Mouse (Mus musculus): Measurements from ENCODE around the gene Nkapd1. TPM values are rescaled to one million over a fixed set of nuclear protein-coding genes. Genes with fewer than 3 reads are reported as not detected.
A peak's percentile ranks its signal among the peaks of the same experiment; 100 is the strongest.

Nkapd1 gene
- polyA plus RNA-seq, 1 experiment, result 3.6 TPM

GRCm38 (mm10) chr9:50586955-50587354 is 30.3 kb downstream of the Nkapd1 start:
- TF ChIP-seq USF1 (IDR thresholded peaks at IDR 0.05; ENCODE audit: low read depth) (no peak), CTCF (IDR thresholded peaks at IDR 0.05; ENCODE audit: control insufficient read depth, insufficient read depth, insufficient read length) (no peak), CEBPB (IDR thresholded peaks at IDR 0.05; ENCODE audit: low read depth) (no peak), MYOG (IDR thresholded peaks at IDR 0.05; ENCODE audit: control insufficient read depth, extremely low read depth, insufficient read length) (no peak)
- Histone ChIP-seq H3ac (ENCODE audit: control insufficient read depth, insufficient read length, low read depth) (no peak overlapping the region), H3K36me3 (ENCODE audit: control insufficient read depth, insufficient read depth) (no peaks in the 10 kb centered on the region), H3K27me3 (ENCODE audit: control insufficient read depth, insufficient read depth, insufficient read length) (no peaks in the 10 kb centered on the region), H3K79me2 (ENCODE audit: control insufficient read depth, insufficient read depth) (no peaks in the 10 kb centered on the region), H3K4me3 (ENCODE audit: insufficient read depth, poor library complexity, severe bottlenecking) (no peak overlapping the region), H3K79me3 (ENCODE audit: low read depth) (no peaks in the 10 kb centered on the region)

GRCm38 (mm10) chr9:50585145-50585818 is 32.0 kb downstream of the Nkapd1 start:
- H3K4me3 ChIP-seq (ENCODE audit: insufficient read depth, poor library complexity, severe bottlenecking), result no peak overlapping the region
- no peaks in the 10 kb centered on the region for H3K79me2 ChIP-seq (ENCODE audit: control insufficient read depth, insufficient read depth)
- H3ac ChIP-seq (ENCODE audit: control insufficient read depth, insufficient read length, low read depth), result no peak overlapping the region
- TF ChIP-seq MYOG (IDR thresholded peaks at IDR 0.05; ENCODE audit: control insufficient read depth, extremely low read depth, insufficient read length) (no peak), CTCF (IDR thresholded peaks at IDR 0.05; ENCODE audit: control insufficient read depth, insufficient read depth, insufficient read length) (no peak), MYOD1 (IDR thresholded peaks at IDR 0.05; ENCODE audit: control insufficient read depth, insufficient read length, low read depth) (no peak), FOSL1 (IDR thresholded peaks at IDR 0.05; ENCODE audit: insufficient read depth, low read length, poor library complexity, severe bottlenecking) (no peak), CEBPB (IDR thresholded peaks at IDR 0.05; ENCODE audit: low read depth) (no peak), USF1 (IDR thresholded peaks at IDR 0.05; ENCODE audit: low read depth) (no peak), MAX (IDR thresholded peaks at IDR 0.05) (no peak)
- H3K27me3 ChIP-seq (ENCODE audit: control insufficient read depth, insufficient read depth, insufficient read length), result no peaks in the 10 kb centered on the region
- H3K36me3 ChIP-seq (ENCODE audit: control insufficient read depth, insufficient read depth), result no peaks in the 10 kb centered on the region
- H3K79me3 ChIP-seq (ENCODE audit: low read depth), result no peaks in the 10 kb centered on the region

GRCm38 (mm10) chr9:50580370-50580769 is 36.9 kb downstream of the Nkapd1 start:
- H3K27me3 ChIP-seq (ENCODE audit: control insufficient read depth, insufficient read depth, insufficient read length), result no peaks in the 10 kb centered on the region

GRCm38 (mm10) chr9:50569599-50570525 is 47.4 kb downstream of the Nkapd1 start:
- TF ChIP-seq MAX (IDR thresholded peaks at IDR 0.05) (peak; percentile 30), CTCF (IDR thresholded peaks at IDR 0.05; ENCODE audit: control insufficient read depth, insufficient read depth, insufficient read length) (no peak)
- Histone ChIP-seq H3K4me3 (ENCODE audit: insufficient read depth, poor library complexity, severe bottlenecking) (no peak overlapping the region), H3K79me2 (ENCODE audit: control insufficient read depth, insufficient read depth) (no peaks in the 10 kb centered on the region), H3ac (ENCODE audit: control insufficient read depth, insufficient read length, low read depth) (no peak overlapping the region), H3K79me3 (ENCODE audit: low read depth) (no peaks in the 10 kb centered on the region), H3K36me3 (ENCODE audit: control insufficient read depth, insufficient read depth) (no peaks in the 10 kb centered on the region), H3K27me3 (ENCODE audit: control insufficient read depth, insufficient read depth, insufficient read length) (no peaks in the 10 kb centered on the region)

More at GRCm38 (mm10) chr9:50580370-50580769, 36.9 kb downstream of the Nkapd1 start:
- no peaks in the 10 kb centered on the region for H3K79me3 ChIP-seq (ENCODE audit: low read depth)
- no peak overlapping the region for H3K4me3 ChIP-seq (ENCODE audit: insufficient read depth, poor library complexity, severe bottlenecking)
- TF ChIP-seq MAX (IDR thresholded peaks at IDR 0.05), result no peak
- no peak for TF ChIP-seq CEBPB (IDR thresholded peaks at IDR 0.05; ENCODE audit: low read depth)
- no peak for TF ChIP-seq CTCF (IDR thresholded peaks at IDR 0.05; ENCODE audit: control insufficient read depth, insufficient read depth, insufficient read length)
- TF ChIP-seq MYOG (IDR thresholded peaks at IDR 0.05; ENCODE audit: control insufficient read depth, extremely low read depth, insufficient read length), result no peak
- no peak for TF ChIP-seq FOSL1 (IDR thresholded peaks at IDR 0.05; ENCODE audit: insufficient read depth, low read length, poor library complexity, severe bottlenecking)
- no peak for TF ChIP-seq MYOD1 (IDR thresholded peaks at IDR 0.05; ENCODE audit: control insufficient read depth, insufficient read length, low read depth)
- no peak for TF ChIP-seq USF1 (IDR thresholded peaks at IDR 0.05; ENCODE audit: low read depth)
- no peaks in the 10 kb centered on the region for H3K36me3 ChIP-seq (ENCODE audit: control insufficient read depth, insufficient read depth)
- H3K79me2 ChIP-seq (ENCODE audit: control insufficient read depth, insufficient read depth), result no peaks in the 10 kb centered on the region
- no peak overlapping the region for H3ac ChIP-seq (ENCODE audit: control insufficient read depth, insufficient read length, low read depth)

GRCm38 (mm10) chr9:50567881-50568280 is 49.4 kb downstream of the Nkapd1 start:
- no peaks in the 10 kb centered on the region for H3K79me2 ChIP-seq (ENCODE audit: control insufficient read depth, insufficient read depth)
- TF ChIP-seq FOSL1 (IDR thresholded peaks at IDR 0.05; ENCODE audit: insufficient read depth, low read length, poor library complexity, severe bottlenecking) (no peak), USF1 (IDR thresholded peaks at IDR 0.05; ENCODE audit: low read depth) (no peak), CTCF (IDR thresholded peaks at IDR 0.05; ENCODE audit: control insufficient read depth, insufficient read depth, insufficient read length) (no peak), CEBPB (IDR thresholded peaks at IDR 0.05; ENCODE audit: low read depth) (no peak), MYOG (IDR thresholded peaks at IDR 0.05; ENCODE audit: control insufficient read depth, extremely low read depth, insufficient read length) (no peak), MAX (IDR thresholded peaks at IDR 0.05) (no peak), MYOD1 (IDR thresholded peaks at IDR 0.05; ENCODE audit: control insufficient read depth, insufficient read length, low read depth) (no peak)
- H3K79me3 ChIP-seq (ENCODE audit: low read depth), result no peaks in the 10 kb centered on the region
- H3K4me3 ChIP-seq (ENCODE audit: insufficient read depth, poor library complexity, severe bottlenecking), result no peak overlapping the region
- H3K36me3 ChIP-seq (ENCODE audit: control insufficient read depth, insufficient read depth), result no peaks in the 10 kb centered on the region
- no peaks in the 10 kb centered on the region for H3K27me3 ChIP-seq (ENCODE audit: control insufficient read depth, insufficient read depth, insufficient read length)
- no peak overlapping the region for H3ac ChIP-seq (ENCODE audit: control insufficient read depth, insufficient read length, low read depth)

Measured in C2C12 (cell line).